Mouse (Mus musculus) myocyte (in vitro differentiated cells): Measurements from ENCODE around the gene Mybbp1a. TPM values are rescaled to one million over a fixed set of nuclear protein-coding genes. Genes with fewer than 3 reads are reported as not detected.

Experiments
- H3K27me3 ChIP-seq: one replicate; pipeline ENCODE4 v1.6.1; 2011; ENCODE audit not compliant: control insufficient read depth, insufficient read depth, insufficient read length
- H3K36me3 ChIP-seq: one replicate; pipeline ENCODE4 v1.6.1; 2011; ENCODE audit not compliant: control insufficient read depth, insufficient read depth
- H3K4me2 ChIP-seq: one replicate; pipeline ENCODE4 v1.6.1; 2011; ENCODE audit warnings: low read depth, control low read depth
- H3K4me3 ChIP-seq: one replicate; pipeline ENCODE4 v1.5.1; 2011; ENCODE audit warnings: mild to moderate bottlenecking, control low read depth, moderate library complexity
- H3K79me2 ChIP-seq: one replicate; pipeline ENCODE4 v1.6.1; 2011; ENCODE audit not compliant: control insufficient read depth, insufficient read depth
- H3ac ChIP-seq: one replicate; pipeline ENCODE4 v1.6.1; 2011; ENCODE audit not compliant: control insufficient read depth, insufficient read length
- CEBPB ChIP-seq: IDR thresholded peaks from 2 replicates; pipeline ENCODE4 v1.6.1; 2011; ENCODE audit warnings: mild to moderate bottlenecking, moderate library complexity; ENCODE audit not compliant: poor library complexity, insufficient read depth, severe bottlenecking
- E2F4 ChIP-seq: IDR thresholded peaks from one replicate; pipeline ENCODE4 v1.6.1; 2011; ENCODE audit warnings: mild to moderate bottlenecking, control low read depth, moderate library complexity; ENCODE audit not compliant: insufficient read depth
- MAX ChIP-seq: IDR thresholded peaks from one replicate; pipeline ENCODE4 v1.6.1; 2011; ENCODE audit warnings: low read depth, mild to moderate bottlenecking, control low read depth
- MYOD1 ChIP-seq, 3 experiments: IDR thresholded peaks; one replicate each; pipeline ENCODE4 v1.6.1; 2011; ENCODE audit warnings: control low read depth in 2 of 3, low read depth in 2 of 3, mild to moderate bottlenecking in 2 of 3, moderate library complexity in 1 of 3; ENCODE audit not compliant: insufficient read length in 2 of 3, control insufficient read depth in 1 of 3
- MYOG ChIP-seq, 3 experiments: IDR thresholded peaks; one replicate each; pipeline ENCODE4 v1.6.1; 2011; ENCODE audit warnings: control low read depth in 2 of 3, low read depth in 2 of 3, mild to moderate bottlenecking in 2 of 3; ENCODE audit not compliant: insufficient read length in 2 of 3, control insufficient read depth in 1 of 3, insufficient read depth in 1 of 3
- POLR2A ChIP-seq: IDR thresholded peaks from one replicate; pipeline ENCODE4 v1.6.1; 2011; ENCODE audit warnings: low read depth, mild to moderate bottlenecking, control low read depth, moderate library complexity; ENCODE audit not compliant: insufficient read length
- POLR2AphosphoS2 ChIP-seq: IDR thresholded peaks from one replicate; pipeline ENCODE4 v1.6.1; 2011; ENCODE audit warnings: low read depth, control low read depth; ENCODE audit not compliant: insufficient read length
- REST ChIP-seq: IDR thresholded peaks from one replicate; pipeline ENCODE4 v1.6.1; 2011; ENCODE audit warnings: mild to moderate bottlenecking, control low read depth, moderate library complexity; ENCODE audit not compliant: insufficient read depth, insufficient read length
- SRF ChIP-seq: IDR thresholded peaks from one replicate; pipeline ENCODE4 v1.6.1; 2011; ENCODE audit warnings: low read depth; ENCODE audit not compliant: control insufficient read depth, insufficient read length
- TCF12 ChIP-seq: IDR thresholded peaks from one replicate; pipeline ENCODE4 v1.6.1; 2011; ENCODE audit warnings: mild to moderate bottlenecking, control low read depth; ENCODE audit not compliant: poor library complexity, insufficient read depth, severe bottlenecking
- TCF3 ChIP-seq: IDR thresholded peaks from one replicate; pipeline ENCODE4 v1.6.1; 2011; ENCODE audit warnings: low read depth, control low read depth; ENCODE audit not compliant: insufficient read length
- USF1 ChIP-seq: IDR thresholded peaks from one replicate; pipeline ENCODE4 v1.6.1; 2011; ENCODE audit warnings: low read depth, mild to moderate bottlenecking, control low read depth, moderate library complexity
- polyA plus RNA-seq: library from polyadenylated mRNA; unstranded; fragments of >200 nt; fragmentation: generic; extraction: Trizol; gene quantifications from one replicate; pipeline ENCODE4 v1.2.1, GENCODE M21; 2012; ENCODE audit warnings: missing spikeins

The Mybbp1a gene
- polyA plus RNA-seq, 1 experiment, result 138 TPM

GRCm38 (mm10) chr11:72453105-72453953, 12.2 kb downstream of the Mybbp1a start:
- H3K4me3 ChIP-seq, result no peak overlapping the region

GRCm38 (mm10) chr11:72455694-72456093, 14.5 kb downstream of the Mybbp1a start:
- TF ChIP-seq POLR2A, result no peak
- TF ChIP-seq MYOG (IDR thresholded peaks at IDR 0.05; ENCODE audit: control insufficient read depth in 1 of 3, insufficient read depth in 1 of 3, insufficient read length in 2 of 3, low read depth in 2 of 3), result no peak
- no peak for TF ChIP-seq CEBPB
- no peak for TF ChIP-seq USF1
- no peak for TF ChIP-seq REST
- no peak for TF ChIP-seq TCF3
- no peak for TF ChIP-seq MYOD1 (IDR thresholded peaks at IDR 0.05; ENCODE audit: control insufficient read depth in 1 of 3, insufficient read length in 2 of 3, low read depth in 2 of 3)
- no peak for TF ChIP-seq POLR2AphosphoS2
- no peak for TF ChIP-seq E2F4
- TF ChIP-seq SRF, result no peak
- no peak for TF ChIP-seq MAX
- no peak for TF ChIP-seq TCF12
- Histone ChIP-seq H3K27me3 (no peaks in the 10 kb centered on the region), H3K4me2 (no peak overlapping the region), H3K79me2 (no peaks in the 10 kb centered on the region), H3K36me3 (peaks cover 3% of the 10 kb centered on the region), H3K4me3 (no peak overlapping the region), H3ac (no peak overlapping the region)

More at GRCm38 (mm10) chr11:72453105-72453953, 12.2 kb downstream of the Mybbp1a start:
- Histone ChIP-seq H3K36me3 (peaks cover 23% of the 10 kb centered on the region), H3K4me2 (no peak overlapping the region), H3K79me2 (no peaks in the 10 kb centered on the region), H3ac (no peak overlapping the region), H3K27me3 (no peaks in the 10 kb centered on the region)
- no peak for TF ChIP-seq TCF3
- TF ChIP-seq MAX, result no peak
- no peak for TF ChIP-seq TCF12
- TF ChIP-seq REST, result no peak
- TF ChIP-seq MYOG (IDR thresholded peaks at IDR 0.05; ENCODE audit: control insufficient read depth in 1 of 3, insufficient read depth in 1 of 3, insufficient read length in 2 of 3, low read depth in 2 of 3), result no peak
- TF ChIP-seq SRF, result no peak
- no peak for TF ChIP-seq USF1
- no peak for TF ChIP-seq MYOD1 (IDR thresholded peaks at IDR 0.05; ENCODE audit: control insufficient read depth in 1 of 3, insufficient read length in 2 of 3, low read depth in 2 of 3)
- no peak for TF ChIP-seq E2F4
- TF ChIP-seq POLR2AphosphoS2, result no peak
- TF ChIP-seq POLR2A, result no peak
- no peak for TF ChIP-seq CEBPB

DNA sequence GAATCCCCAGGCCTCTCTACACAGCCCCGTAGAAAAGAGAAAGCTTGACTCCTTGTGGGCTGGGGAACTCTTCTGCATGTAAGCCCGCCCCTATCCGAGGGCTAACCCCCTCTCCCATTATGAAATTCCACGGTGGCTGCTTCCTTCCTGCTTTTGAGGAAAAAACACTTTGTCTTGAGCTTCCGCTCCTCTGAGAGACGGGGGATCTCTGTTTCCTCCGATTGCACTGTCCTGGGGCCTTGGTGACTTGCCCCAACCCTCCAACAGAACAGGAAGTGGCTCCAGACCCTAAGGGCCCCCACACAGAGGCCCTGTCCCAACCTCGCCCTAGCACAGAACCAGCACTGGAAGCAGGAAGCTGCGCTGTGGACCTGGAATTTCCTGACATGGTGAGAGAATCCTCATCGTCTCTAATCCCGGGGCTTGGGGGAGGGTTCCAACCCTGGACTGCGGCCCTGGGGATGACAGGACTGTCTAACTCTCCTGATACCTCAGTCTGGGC, 16.9 kb downstream of the Mybbp1a start:
- no peak overlapping the region for H3ac ChIP-seq
- no peak for TF ChIP-seq TCF12
- no peak for TF ChIP-seq CEBPB
- TF ChIP-seq REST, result no peak
- H3K36me3 ChIP-seq, result no peaks in the 10 kb centered on the region
- H3K4me3 ChIP-seq, result no peak overlapping the region
- no peaks in the 10 kb centered on the region for H3K27me3 ChIP-seq
- no peaks in the 10 kb centered on the region for H3K79me2 ChIP-seq
- H3K4me2 ChIP-seq, result no peak overlapping the region

DNA sequence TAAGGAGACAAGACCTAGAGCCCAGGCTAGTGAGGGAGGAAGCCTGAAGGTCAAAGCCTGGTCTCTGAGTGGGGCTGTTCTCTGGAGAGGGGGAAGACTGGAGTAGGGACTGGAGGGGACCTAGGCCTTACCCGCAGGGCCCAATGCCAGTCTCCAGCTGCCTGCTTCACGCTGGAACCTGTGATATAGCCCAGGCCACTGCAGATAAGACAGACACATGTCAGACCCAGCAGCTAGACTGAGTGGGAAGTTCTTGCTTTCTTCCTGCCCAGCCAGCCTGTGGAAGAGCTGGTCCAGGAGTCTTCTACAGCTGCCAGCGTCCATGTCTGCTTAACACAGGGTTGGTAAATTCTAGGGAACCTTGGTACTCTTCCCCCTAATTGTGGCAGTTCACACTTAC, 17.3 kb downstream of the Mybbp1a start:
- H3K36me3 ChIP-seq, result no peaks in the 10 kb centered on the region
- no peaks in the 10 kb centered on the region for H3K79me2 ChIP-seq
- H3K4me3 ChIP-seq, result no peak overlapping the region
- TF ChIP-seq CEBPB (no peak), SRF (no peak), TCF3 (no peak), REST (no peak), POLR2AphosphoS2 (no peak), MAX (no peak), MYOG (IDR thresholded peaks at IDR 0.05; ENCODE audit: control insufficient read depth in 1 of 3, insufficient read depth in 1 of 3, insufficient read length in 2 of 3, low read depth in 2 of 3) (no peak), E2F4 (no peak), USF1 (no peak), TCF12 (no peak), POLR2A (no peak), MYOD1 (IDR thresholded peaks at IDR 0.05; ENCODE audit: control insufficient read depth in 1 of 3, insufficient read length in 2 of 3, low read depth in 2 of 3) (no peak)
- no peak overlapping the region for H3ac ChIP-seq
- H3K27me3 ChIP-seq, result no peaks in the 10 kb centered on the region
- H3K4me2 ChIP-seq, result no peak overlapping the region
